Mouse (Mus musculus): Measurements from ENCODE around the gene Tfpt. TPM values are rescaled to one million over a fixed set of nuclear protein-coding genes. Genes with fewer than 3 reads are reported as not detected.
"Not testable (repeated sequence)": the region's sequence is repeated elsewhere in the genome, so short reads cannot be mapped to it uniquely, and the experiment has no call there.

Gene Tfpt
- total RNA-seq, 2 experiments from 2014 or later = 11.5 to 14.6 TPM

- intact Hi-C loops (cut with DNase I; ENCODE audit: low total_unique reads) = no loop called here
- no peak for DNase-seq
Measured at GRCm38 (mm10) chr7:3580029-3580428, 49.7 kb downstream of the Tfpt start.

DNA sequence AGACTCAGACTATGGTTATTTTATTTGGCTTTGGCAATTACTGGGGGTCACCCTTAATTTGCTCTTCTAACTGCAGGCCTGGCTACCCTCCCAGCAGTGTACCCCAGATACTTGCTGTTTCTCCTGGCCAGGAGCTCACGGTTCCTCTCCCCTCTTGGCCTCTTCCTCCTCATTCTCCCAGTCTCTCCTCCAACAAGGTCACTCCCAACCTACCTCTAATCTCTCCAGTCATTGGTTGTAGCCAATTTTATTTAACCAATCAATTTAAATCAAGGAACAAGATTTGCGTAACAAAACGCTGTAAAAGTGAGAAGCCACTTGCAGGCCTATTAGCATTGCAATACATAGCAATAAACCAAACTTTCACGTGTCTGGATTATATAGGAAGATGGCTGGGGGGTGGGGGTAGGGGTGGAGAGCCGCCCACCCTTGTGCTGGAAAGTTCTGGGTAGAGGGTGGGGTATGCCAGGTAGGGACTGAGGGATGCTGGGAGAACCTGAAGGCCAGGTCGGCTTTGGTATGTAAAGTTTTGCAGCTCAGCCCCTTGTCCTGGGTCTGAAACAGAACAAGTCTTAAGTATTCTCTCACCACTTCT lies 50.7 kb downstream of the Tfpt start:
- no peak for DNase-seq
- intact Hi-C loops (cut with DNase I; ENCODE audit: low total_unique reads) = no loop called here

DNA sequence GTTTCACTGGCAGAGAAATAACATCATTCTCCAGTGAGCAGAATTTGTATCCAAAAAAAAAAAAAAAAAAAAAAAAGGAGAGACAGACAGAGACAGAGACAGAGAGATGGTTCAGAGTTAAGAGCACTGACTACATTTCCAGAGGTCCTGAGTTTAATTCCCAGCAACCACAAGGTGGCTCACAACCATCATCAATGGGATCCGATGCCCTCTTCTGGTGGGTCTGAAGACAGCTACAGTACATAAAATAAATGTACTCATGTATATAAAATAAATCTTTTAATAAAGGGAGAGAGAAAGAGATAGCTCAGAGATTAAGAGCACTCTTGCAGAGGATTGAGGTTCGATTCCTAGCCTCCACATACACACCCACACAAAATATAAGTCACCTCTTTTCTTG lies 51.5 kb downstream of the Tfpt start:
- intact Hi-C loops (cut with DNase I; ENCODE audit: low total_unique reads) = no loop called here

DNA sequence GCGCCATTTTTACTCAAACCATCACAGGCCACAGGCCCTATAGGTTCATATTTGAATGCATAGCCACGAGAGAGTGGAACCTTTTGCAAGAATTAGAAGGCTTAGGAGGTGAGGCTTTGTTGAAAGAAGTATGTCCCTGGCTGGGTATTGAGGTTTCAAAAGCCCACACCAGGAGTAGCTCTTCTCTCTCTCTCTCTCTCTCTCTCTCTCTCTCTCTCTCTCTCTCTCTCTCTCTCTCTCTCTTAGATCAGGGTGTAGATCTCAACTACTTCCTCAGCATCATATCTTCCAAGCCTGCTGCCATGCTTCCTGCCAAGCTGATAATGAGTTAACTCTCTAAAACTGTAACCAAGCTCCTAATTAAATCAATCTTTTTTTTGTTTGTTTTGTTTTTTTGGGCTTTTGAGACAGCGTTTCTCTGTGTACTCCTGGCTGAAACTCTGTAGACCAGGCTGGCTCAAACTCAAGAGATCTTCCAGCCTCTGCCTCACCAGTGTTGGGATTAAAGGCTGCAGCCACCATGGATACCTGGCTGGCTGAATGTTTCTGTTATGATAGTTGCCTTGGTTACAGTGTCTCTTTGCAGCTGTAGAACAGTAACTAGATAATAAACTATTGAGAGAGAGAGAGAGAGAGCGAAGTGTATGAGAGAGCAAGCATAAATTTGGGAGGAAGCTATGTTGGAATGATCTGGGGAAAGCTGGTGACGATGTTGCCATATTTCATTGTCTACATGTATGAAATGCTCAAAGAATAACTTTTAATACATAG lies 53.2 kb downstream of the Tfpt start:
- no peak for DNase-seq
- intact Hi-C loops (cut with DNase I; ENCODE audit: low total_unique reads) = no loop called here

More for the DNA sequence above, 51.5 kb downstream of the Tfpt start:
- DNase-seq = no peak

GRCm38 (mm10) chr7:3574216-3574615 lies 55.5 kb downstream of the Tfpt start:
- intact Hi-C loops (cut with DNase I; ENCODE audit: low total_unique reads) = no loop called here

GRCm38 (mm10) chr7:3571847-3572246 lies 57.9 kb downstream of the Tfpt start:
- DNase-seq = no peak
- intact Hi-C loops (cut with DNase I; ENCODE audit: low total_unique reads) = no loop called here

More at GRCm38 (mm10) chr7:3574216-3574615, 55.5 kb downstream of the Tfpt start:
- no peak for DNase-seq

DNA sequence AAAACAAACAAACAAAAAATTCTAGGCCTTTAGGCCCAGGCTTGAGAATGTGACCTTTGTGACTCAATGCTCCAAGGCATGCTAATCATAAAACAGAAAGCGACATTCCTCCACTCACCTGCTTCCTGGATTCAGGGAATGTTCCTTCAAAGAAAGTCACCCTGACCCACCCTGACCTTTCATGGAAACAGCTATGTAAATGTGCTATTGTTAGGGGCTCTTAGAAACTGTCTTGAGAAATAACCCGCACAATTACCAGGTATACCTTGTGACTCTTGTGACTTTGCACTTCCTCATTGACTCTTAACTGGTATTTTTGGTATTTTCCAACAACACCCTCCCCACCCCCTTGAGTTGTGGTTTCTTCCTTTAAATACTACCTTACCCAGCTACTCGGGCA lies 59.1 kb downstream of the Tfpt start:
- intact Hi-C loops (cut with DNase I; ENCODE audit: low total_unique reads); DNase-seq: not testable (repeated sequence)

Small RNA genes lying within 50 kb of the gene (microRNA-seq; reads per million reads assigned to microRNA genes)
- 0 reads per million in 2 experiments for gene Gm25100
- 2.0 to 2.9 reads per million in 2 experiments for gene Mir3572

Other genes starting within 250 kb of the Tfpt start
- gene Cacng8, start 239.2 kb downstream of the Tfpt start, total RNA-seq (2021) = not detected
- gene Cacng6, start 205.7 kb downstream of the Tfpt start, total RNA-seq (2021) = 10 to 100 TPM; 79.3 to 91.5 TPM
- under 1 TPM in 1 of 2 experiments, not detected in 1; 0.12 TPM for gene Tarm1, start 127.3 kb downstream of the Tfpt start, total RNA-seq (2021)
- gene Oscar, start 13.8 kb downstream of the Tfpt start, total RNA-seq (2021) = under 1 TPM in 1 of 2 experiments, not detected in 1; 0.13 TPM
- 100 to 1,000 TPM; 731 to 849 TPM for gene Ndufa3, start 12.6 kb downstream of the Tfpt start, total RNA-seq (2021)
- gene Prpf31, start 56 bp upstream of the Tfpt start, total RNA-seq (2021) = 10 to 100 TPM; 24.7 to 27.4 TPM
- gene Cnot3, start 15.3 kb upstream of the Tfpt start, total RNA-seq (2021) = 10 to 100 TPM; 18.0 to 22.3 TPM
- gene Leng1, start 35.9 kb upstream of the Tfpt start, total RNA-seq (2021) = 1 to 10 TPM; 4.8 to 5.6 TPM
- under 1 TPM; 0.64 to 0.84 TPM for gene Tmc4, start 47.6 kb upstream of the Tfpt start, total RNA-seq (2021)
- gene Tsen34, start 62.9 kb upstream of the Tfpt start, total RNA-seq (2021) = 10 to 100 TPM; 37.3 to 40.6 TPM
- 10 to 100 TPM; 10.6 to 12.8 TPM for gene Mboat7, start 63.6 kb upstream of the Tfpt start, total RNA-seq (2021)
- gene Rps9, start 74.1 kb upstream of the Tfpt start, total RNA-seq (2021) = 100 to 1,000 TPM; 561 to 608 TPM
- gene Pirb, start 90.5 kb upstream of the Tfpt start, total RNA-seq (2021) = 1 to 10 TPM; 1.0 to 1.3 TPM
- gene Gm15448, start 195.8 kb upstream of the Tfpt start, total RNA-seq (2021) = under 1 TPM in 1 of 2 experiments, not detected in 1; 0.10 TPM
- under 1 TPM; 0.16 to 0.18 TPM for gene Pira2, start 215.1 kb upstream of the Tfpt start, total RNA-seq (2021)